ENCODE assay signal across 22 mouse cellular contexts in genomic region chr12:30251283-30251829, GRCm38 (mm10).
DNase-seq lines count a peak whose midpoint lies in the region; ATAC-seq lines count a peak whose summit lies in the region.
"Had no signal": no experiment of that assay in that cellular context is flagged by ENCODE, and none has a peak within 500 bp of the region (broad histone marks: within the 10 kb centered on the region; RNA-seq: fewer than 3 reads in every experiment).

No protein-coding gene starts in this region.

- intact Hi-C loops in left cerebral cortex, postnatal 14 days (cut with DNase I) = no loop called here

- H3K4me3 ChIP-seq in heart, embryonic 10.5 days = no peak overlapping the region
- no peak overlapping the region for H3K4me3 ChIP-seq in heart, embryonic 12.5 days
- H3K4me3 ChIP-seq: embryonic facial prominence, embryonic 10.5 days; gastrocnemius, adult 2 months; heart, embryonic 15.5 days; hindbrain, embryonic 13.5 days had no signal

- H3K36me3 ChIP-seq in heart, embryonic 10.5 days = no peaks in the 10 kb centered on the region
- H3K36me3 ChIP-seq in heart, embryonic 12.5 days = no peaks in the 10 kb centered on the region
- H3K36me3 ChIP-seq: embryonic facial prominence, embryonic 10.5 days; G1E; heart, embryonic 15.5 days; hindbrain, embryonic 13.5 days had no signal

- no peaks in the 10 kb centered on the region for H3K4me1 ChIP-seq in heart, embryonic 10.5 days
- H3K4me1 ChIP-seq in heart, embryonic 12.5 days (replicated peaks) = no peaks in the 10 kb centered on the region
- H3K4me1 ChIP-seq: embryonic facial prominence, embryonic 10.5 days; heart, embryonic 15.5 days; hindbrain, embryonic 13.5 days had no signal

- H3K27me3 ChIP-seq in heart, embryonic 10.5 days (ENCODE audit: insufficient read depth, poor library complexity, severe bottlenecking) = no peaks in the 10 kb centered on the region
- H3K27me3 ChIP-seq in heart, embryonic 12.5 days (replicated peaks) = no peaks in the 10 kb centered on the region; the same call in 1 of the 2 replicates
- H3K27me3 ChIP-seq: heart, embryonic 15.5 days; hindbrain, embryonic 13.5 days had no signal

- DNase-seq in heart, embryonic 10.5 days (ENCODE audit: low spot score) = peak; percentile 47
- DNase-seq in left cerebral cortex, adult 9 months (ENCODE audit: low spot score in 2 of 2) = peak; percentile 38 to 53
- no peak for DNase-seq in left cerebral cortex, postnatal 14 days (ENCODE audit: low spot score in 2 of 2)
- DNase-seq in A20 (ENCODE audit: low read depth, low spot score) = peak; percentile 53
- DNase-seq in brain, adult 2 months (ENCODE audit: low read depth, low spot score) = peak; percentile 80
- no peak for DNase-seq in cerebellum, adult 9-10 months
- DNase-seq: adrenal gland, adult 8-10 months; adrenal gland, postnatal 36 days; cerebellum, adult 11 months; cerebellum, adult 8-10 months; cerebellum, postnatal 36 days; gastrocnemius, adult 2 months; gastrocnemius, postnatal 36 days; heart, postnatal 14 days had no signal

- no peak for ATAC-seq in heart, embryonic 12.5 days (ENCODE audit: insufficient number of reproducible peaks, low FRiP score)
- ATAC-seq: CD4-positive, CD25-positive, alpha-beta regulatory T cell, adult 4 months; forebrain, embryonic 14.5 days; hindbrain, postnatal 0 days had no signal

- no peak overlapping the region for H3K27ac ChIP-seq in heart, embryonic 10.5 days
- H3K27ac ChIP-seq in heart, embryonic 12.5 days (ENCODE audit: poor library complexity, severe bottlenecking) = no peak overlapping the region
- H3K27ac ChIP-seq: embryonic facial prominence, embryonic 10.5 days; gastrocnemius, adult 2 months; heart, embryonic 15.5 days; hindbrain, embryonic 13.5 days; hindbrain, postnatal 0 days had no signal

- WGBS in heart, embryonic 10.5 days = 82% methylated on average over 8 of the region's 8 CpGs
- WGBS in heart, embryonic 12.5 days = 76% methylated on average over 8 of the region's 8 CpGs

- H3K9me3 ChIP-seq in heart, embryonic 10.5 days = no peaks in the 10 kb centered on the region
- H3K9me3 ChIP-seq in heart, embryonic 12.5 days (replicated peaks) = no peaks in the 10 kb centered on the region
- H3K9me3 ChIP-seq: embryonic facial prominence, embryonic 10.5 days; heart, embryonic 15.5 days; hindbrain, embryonic 13.5 days had no signal

- H3K9ac ChIP-seq in heart, embryonic 12.5 days = no peak overlapping the region
- H3K9ac ChIP-seq: heart, embryonic 15.5 days; hindbrain, embryonic 13.5 days had no signal

- H3K4me2 ChIP-seq in heart, embryonic 12.5 days = no peak overlapping the region
- H3K4me2 ChIP-seq: heart, embryonic 15.5 days; hindbrain, embryonic 13.5 days had no signal

Comparison
In these comparisons a context has a peak if more than half of its experiments do, and no peak if none do; other contexts are left out.
1. DNase-seq: peak in heart, embryonic 10.5 days (single experiment), left cerebral cortex, adult 9 months (2 of 2), A20 (single experiment) and brain, adult 2 months (single experiment); none in left cerebral cortex, postnatal 14 days (0 of 2) and cerebellum, adult 9-10 months (single experiment).